Mouse (Mus musculus) forebrain, embryonic 13.5 days (tissue): ENCODE results near the gene Phykpl. TPM values are rescaled to one million over a fixed set of nuclear protein-coding genes. Genes with fewer than 3 reads are reported as not detected.
"Not testable (repeated sequence)": the region's sequence is repeated elsewhere in the genome, so short reads cannot be mapped to it uniquely, and the experiment has no call there.

Experiments
- ATAC-seq: fragments of 200-750 bp; cut with Nextera tagmentation; 2 replicates; pipeline ENCODE4 v1.8.0; 2017
- H3K27ac ChIP-seq: fragments of 300-500 bp; sonication (generic); 2 replicates; pipeline ENCODE4 v1.5.1; 2015; ENCODE audit warnings: inconsistent platforms, mild to moderate bottlenecking, moderate library complexity
- H3K27me3 ChIP-seq: fragments of 300-500 bp; sonication (generic); 2 replicates; pipeline ENCODE4 v1.6.1; 2015; ENCODE audit warnings: mild to moderate bottlenecking, inconsistent platforms
- H3K36me3 ChIP-seq: fragments of 300-500 bp; sonication (generic); 2 replicates; pipeline ENCODE4 v1.6.1; 2015; ENCODE audit warnings: mild to moderate bottlenecking, inconsistent platforms; ENCODE audit not compliant: poor library complexity, severe bottlenecking
- H3K4me1 ChIP-seq: fragments of 300-500 bp; sonication (generic); 2 replicates; pipeline ENCODE4 v1.6.1; 2015; ENCODE audit warnings: inconsistent platforms
- H3K4me2 ChIP-seq: fragments of 300-500 bp; sonication (generic); 2 replicates; pipeline ENCODE4 v1.6.1; 2015; ENCODE audit warnings: inconsistent platforms, mild to moderate bottlenecking, moderate library complexity
- H3K4me3 ChIP-seq: fragments of 300-500 bp; sonication (generic); 2 replicates; pipeline ENCODE4 v1.5.1; 2015; ENCODE audit warnings: mild to moderate bottlenecking, inconsistent platforms
- H3K9ac ChIP-seq: fragments of 300-500 bp; sonication (generic); 2 replicates; pipeline ENCODE4 v1.6.1; 2015; ENCODE audit warnings: mild to moderate bottlenecking, inconsistent platforms
- H3K9me3 ChIP-seq: fragments of 300-500 bp; sonication (generic); replicated peaks from 2 replicates; pipeline ENCODE4 v1.6.1; 2016; ENCODE audit warnings: inconsistent platforms
- WGBS: fragments of 180-500 bp; shearing (Covaris S2); methylation state at CpG from one replicate; pipeline ENCODE4 v1.1.7; 2015; 5-methylcytosine and 5-hydroxymethylcytosine counted together
- polyA plus RNA-seq: library from polyadenylated mRNA; unstranded; fragments of >200 nt; fragmentation: Nextera tagmentation; extraction: Ambion mirVana; gene quantifications from 2 replicates; pipeline ENCODE4 v1.2.1, GENCODE M21; 2015

Gene Phykpl
- polyA plus RNA-seq, 1 experiment from 2014 or later, result 13.4 TPM

DNA sequence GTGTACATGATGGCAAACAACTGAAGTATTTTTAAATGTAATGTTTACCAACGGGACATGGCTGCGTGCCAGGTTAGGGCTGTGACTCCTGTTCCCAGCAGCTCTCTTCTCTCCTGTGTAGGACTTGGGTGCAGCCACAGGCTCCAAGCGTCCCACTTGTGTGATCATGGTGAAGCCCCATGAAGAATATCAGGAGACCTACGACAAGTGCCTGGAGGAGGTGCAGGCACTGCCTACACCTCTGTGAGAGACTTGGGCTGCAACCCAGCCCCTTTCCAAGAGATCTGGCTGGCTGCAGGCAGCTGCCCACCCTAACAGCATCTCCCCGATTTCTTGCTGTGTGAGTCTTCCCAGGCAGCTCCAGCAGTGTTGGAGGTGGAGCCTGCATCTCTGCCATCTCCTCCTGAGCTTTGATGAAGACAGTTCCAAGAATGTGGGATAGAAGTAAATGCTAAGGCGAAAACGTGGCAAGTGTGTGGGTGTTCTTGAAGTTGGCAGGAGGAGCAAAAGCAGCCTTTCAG lies 38.5 kb downstream of the Phykpl start:
- WGBS, result 91% methylated on average over 7 of the region's 7 CpGs
- no peaks in the 10 kb centered on the region for H3K27me3 ChIP-seq
- no peak overlapping the region for H3K4me3 ChIP-seq
- peaks cover 13% of the 10 kb centered on the region for H3K4me1 ChIP-seq
- H3K9me3 ChIP-seq, result no peaks in the 10 kb centered on the region
- H3K36me3 ChIP-seq, result peaks cover 67% of the 10 kb centered on the region
- no peak for ATAC-seq
- H3K4me2 ChIP-seq, result no peak overlapping the region
- no peak overlapping the region for H3K9ac ChIP-seq
- H3K27ac ChIP-seq, result no peak overlapping the region

DNA sequence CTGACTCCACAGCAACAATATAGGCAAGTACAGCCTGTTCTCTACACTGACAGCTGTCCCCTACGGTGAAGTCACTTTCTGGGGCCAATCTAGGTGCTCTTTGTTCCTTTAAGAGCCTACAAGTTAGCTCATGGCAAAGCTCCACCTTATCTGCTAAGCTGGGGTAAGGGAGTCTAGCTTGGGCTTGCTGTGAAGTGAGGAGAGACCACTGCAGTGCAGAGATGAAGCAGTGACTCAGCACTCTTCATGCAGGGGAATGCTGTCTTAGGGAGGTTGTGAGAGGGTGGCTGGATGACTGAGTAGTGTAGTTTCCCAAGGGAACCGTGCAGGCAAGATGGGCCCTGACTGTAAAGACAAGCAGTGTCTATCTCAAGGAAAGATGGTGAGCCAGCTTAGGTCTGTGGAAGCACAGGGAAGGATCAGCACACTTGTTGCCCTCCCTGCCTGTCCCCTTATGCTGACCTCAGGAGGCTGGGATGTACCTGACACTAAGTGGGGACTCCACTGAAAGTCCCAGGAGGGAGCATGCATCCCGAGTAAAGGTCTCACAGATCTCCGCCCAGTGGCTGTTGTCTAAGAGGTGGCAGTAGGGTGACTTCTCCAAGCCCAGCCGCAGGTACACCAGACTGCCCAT lies 40.7 kb downstream of the Phykpl start:
- no peak overlapping the region for H3K9ac ChIP-seq
- H3K36me3 ChIP-seq, result peaks cover 83% of the 10 kb centered on the region
- peaks cover 9% of the 10 kb centered on the region for H3K4me1 ChIP-seq
- no peaks in the 10 kb centered on the region for H3K27me3 ChIP-seq
- no peak overlapping the region for H3K4me2 ChIP-seq
- no peak for ATAC-seq
- H3K4me3 ChIP-seq, result no peak overlapping the region
- no peaks in the 10 kb centered on the region for H3K9me3 ChIP-seq
- H3K27ac ChIP-seq, result no peak overlapping the region
- 85% methylated on average over 5 of the region's 5 CpGs for WGBS

DNA sequence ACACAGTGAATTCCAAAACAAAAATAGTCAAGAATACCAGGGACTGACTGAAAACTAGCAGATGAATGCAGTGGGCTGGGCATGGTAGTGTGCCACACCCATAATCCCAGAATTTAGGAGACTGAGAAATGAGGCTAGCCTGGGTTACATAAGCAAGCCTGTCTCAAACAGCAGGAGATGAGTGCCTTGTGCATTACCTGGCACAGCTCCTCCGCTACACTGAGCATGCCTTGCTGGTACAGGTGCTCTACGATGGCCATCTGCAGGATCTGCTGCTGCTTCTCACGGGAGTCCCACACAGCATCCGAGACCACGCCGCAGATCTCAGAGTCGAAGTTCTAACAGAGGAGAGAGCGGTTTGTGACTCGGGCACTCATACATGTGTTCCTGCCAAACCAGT lies 42.9 kb downstream of the Phykpl start:
- 94% methylated on average over 9 of the region's 9 CpGs for WGBS
- Histone ChIP-seq H3K4me2 (no peak overlapping the region), H3K4me1 (no peaks in the 10 kb centered on the region), H3K9me3 (no peaks in the 10 kb centered on the region), H3K27me3 (no peaks in the 10 kb centered on the region), H3K9ac (no peak overlapping the region), H3K36me3 (peaks cover 74% of the 10 kb centered on the region), H3K4me3 (no peak overlapping the region), H3K27ac (no peak overlapping the region)
- no peak for ATAC-seq

DNA sequence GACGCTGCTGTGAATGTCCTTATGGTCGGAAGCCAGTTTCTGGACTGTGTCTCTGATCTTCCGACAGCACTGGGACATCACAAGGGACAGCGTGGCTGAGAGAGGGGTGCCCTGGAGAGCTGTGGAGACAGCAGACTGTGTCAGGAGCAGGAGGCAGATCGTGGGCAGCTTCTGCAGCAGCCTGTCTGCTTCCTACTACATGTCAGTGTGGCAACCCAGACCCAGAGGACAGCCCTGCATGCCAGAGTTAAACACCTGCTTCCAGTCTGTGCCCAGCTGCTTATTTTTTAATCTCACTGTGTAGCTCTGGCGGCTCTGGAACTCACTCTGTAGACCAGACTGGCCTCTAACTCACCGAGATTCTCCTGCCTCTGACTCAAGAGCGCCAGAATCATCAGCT lies 43.4 kb downstream of the Phykpl start:
- no peaks in the 10 kb centered on the region for H3K9me3 ChIP-seq
- 88% methylated on average over 8 of the region's 8 CpGs for WGBS
- ATAC-seq, result no peak
- H3K27me3 ChIP-seq, result no peaks in the 10 kb centered on the region
- peaks cover 70% of the 10 kb centered on the region for H3K36me3 ChIP-seq
- no peak overlapping the region for H3K4me2 ChIP-seq
- no peak overlapping the region for H3K9ac ChIP-seq
- H3K27ac ChIP-seq, result no peak overlapping the region
- no peak overlapping the region for H3K4me3 ChIP-seq
- H3K4me1 ChIP-seq, result no peaks in the 10 kb centered on the region

DNA sequence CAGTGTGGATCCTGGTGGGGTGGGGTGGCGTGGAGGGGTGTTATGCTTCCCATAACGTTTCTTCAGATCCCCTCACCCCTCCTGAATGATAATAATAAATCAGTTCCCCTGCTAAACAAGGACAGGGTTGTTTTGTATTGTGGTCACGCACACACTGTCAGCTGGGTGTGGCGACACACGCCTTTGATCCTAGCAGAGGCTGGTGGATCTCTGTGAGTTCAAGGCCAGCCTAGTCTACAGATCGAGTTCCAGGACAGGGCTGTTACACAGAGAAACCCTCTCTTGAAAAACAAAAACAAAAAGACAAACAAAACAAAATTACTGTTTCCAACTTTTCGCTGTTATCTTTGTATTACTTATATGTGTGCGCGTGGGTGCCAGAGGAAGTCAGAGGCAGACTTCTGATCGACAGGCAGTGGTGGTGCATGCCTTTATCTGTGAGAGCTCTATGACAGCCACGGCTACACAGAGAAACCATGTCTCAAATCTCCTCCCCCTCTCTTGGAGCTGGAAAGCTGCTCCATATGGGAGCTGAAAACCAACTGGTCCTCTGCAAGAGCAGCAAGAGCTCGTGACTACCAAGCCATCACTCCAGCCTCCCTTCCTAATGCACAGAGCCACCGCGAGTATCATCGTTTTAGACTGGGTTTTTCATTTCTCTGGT lies 45.2 kb downstream of the Phykpl start:
- H3K9ac ChIP-seq, result no peak overlapping the region
- no peak overlapping the region for H3K4me2 ChIP-seq
- peaks cover 51% of the 10 kb centered on the region for H3K36me3 ChIP-seq
- no peaks in the 10 kb centered on the region for H3K9me3 ChIP-seq
- WGBS, result 88% methylated on average over 15 of the region's 15 CpGs
- no peak overlapping the region for H3K27ac ChIP-seq
- no peaks in the 10 kb centered on the region for H3K27me3 ChIP-seq
- no peak overlapping the region for H3K4me3 ChIP-seq
- no peak for ATAC-seq
- peaks cover 8% of the 10 kb centered on the region; the same call in 1 of the 2 replicates for H3K4me1 ChIP-seq

DNA sequence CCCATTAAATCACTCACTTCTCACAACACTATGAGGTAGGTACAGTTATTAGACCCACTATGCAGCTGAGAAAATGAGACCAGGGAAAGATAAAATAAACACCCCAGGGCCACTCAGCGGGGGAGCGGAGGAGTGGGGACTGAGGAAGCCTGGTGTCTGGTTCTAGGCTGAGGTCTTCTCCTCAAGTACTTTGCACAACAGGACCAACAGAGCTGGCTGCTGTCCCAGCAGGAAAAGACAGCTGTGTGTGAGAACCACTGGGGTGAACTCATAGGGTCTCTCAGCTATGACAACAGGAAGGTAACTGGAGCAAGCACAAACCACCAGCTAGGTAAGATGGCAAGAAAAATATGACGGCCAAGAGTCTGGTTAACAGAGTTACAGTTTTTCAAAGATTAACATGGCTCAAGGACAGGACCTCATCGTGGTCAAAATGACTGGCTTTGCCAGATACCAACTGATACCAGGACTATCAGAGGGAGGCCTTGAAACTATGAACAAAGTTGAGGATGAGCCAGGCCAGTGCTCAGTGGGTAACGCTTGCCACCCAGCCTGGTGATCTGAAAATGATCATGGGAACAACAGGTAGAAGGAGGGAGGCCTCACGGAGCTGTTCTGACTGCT lies 47.7 kb downstream of the Phykpl start:
- peaks cover 26% of the 10 kb centered on the region for H3K36me3 ChIP-seq
- no peak overlapping the region for H3K4me3 ChIP-seq
- H3K9me3 ChIP-seq, result no peaks in the 10 kb centered on the region
- H3K4me2 ChIP-seq, result no peak overlapping the region
- no peak overlapping the region for H3K27ac ChIP-seq
- H3K27me3 ChIP-seq, result no peaks in the 10 kb centered on the region
- WGBS, result 90% methylated on average over 6 of the region's 6 CpGs
- no peak overlapping the region for H3K9ac ChIP-seq
- peaks cover 18% of the 10 kb centered on the region for H3K4me1 ChIP-seq
- no peak for ATAC-seq

DNA sequence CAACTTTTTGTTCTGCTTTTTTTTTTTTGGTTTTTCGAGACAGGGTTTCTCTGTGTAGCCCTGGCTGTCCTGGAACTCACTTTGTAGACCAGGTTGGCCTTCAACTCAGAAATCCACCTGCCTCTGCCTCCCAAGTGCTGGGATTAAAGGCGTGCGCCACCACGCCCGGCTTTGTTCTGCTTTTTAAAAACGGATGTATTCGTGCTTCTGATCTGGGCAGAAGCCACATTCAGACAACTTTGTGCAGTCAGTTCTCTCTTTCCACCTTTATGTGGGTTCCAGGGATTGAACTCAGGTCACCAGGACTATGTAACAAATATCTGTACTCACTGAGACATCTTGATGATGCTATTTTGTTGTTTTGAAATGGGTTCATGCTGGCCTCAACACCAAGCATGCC lies 48.6 kb downstream of the Phykpl start:
- not testable (repeated sequence) for H3K4me2 ChIP-seq, H3K27ac ChIP-seq, H3K9me3 ChIP-seq, H3K27me3 ChIP-seq, H3K4me3 ChIP-seq, ATAC-seq, H3K9ac ChIP-seq
- Histone ChIP-seq H3K4me1 (peaks cover 22% of the 10 kb centered on the region), H3K36me3 (peaks cover 17% of the 10 kb centered on the region)
- WGBS, result 92% methylated on average over 7 of the region's 7 CpGs

DNA sequence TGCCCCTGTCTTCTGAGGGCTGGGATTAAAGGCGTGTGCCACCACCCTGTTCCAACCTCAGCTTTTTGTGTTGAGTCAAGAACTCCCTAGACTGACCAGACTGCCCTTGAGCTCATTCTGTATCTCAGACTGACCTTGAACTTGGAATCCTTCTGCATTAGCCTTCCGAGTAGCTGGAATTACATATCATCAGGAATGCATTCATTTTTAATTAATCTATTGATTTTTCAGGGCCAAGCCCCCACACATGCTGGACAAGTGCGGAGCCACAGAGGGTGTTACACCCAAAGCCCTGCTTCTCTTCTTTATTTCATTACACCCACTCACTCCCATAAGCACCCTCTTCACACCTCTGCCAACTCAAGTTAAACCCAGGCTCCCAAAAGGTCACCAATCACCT lies 49.2 kb downstream of the Phykpl start:
- 0 out of 2 replicates have a peak, but pooled peaks cover 4% of the 10 kb centered on the region for H3K27me3 ChIP-seq
- H3K36me3 ChIP-seq, result peaks cover 13% of the 10 kb centered on the region
- H3K4me2 ChIP-seq, result no peak overlapping the region
- H3K9ac ChIP-seq, result no peak overlapping the region
- H3K27ac ChIP-seq, result no peak overlapping the region
- no peaks in the 10 kb centered on the region for H3K9me3 ChIP-seq
- ATAC-seq, result no peak
- H3K4me3 ChIP-seq, result no peak overlapping the region
- 98% methylated on average over 3 of the region's 3 CpGs for WGBS
- H3K4me1 ChIP-seq, result peaks cover 22% of the 10 kb centered on the region

DNA sequence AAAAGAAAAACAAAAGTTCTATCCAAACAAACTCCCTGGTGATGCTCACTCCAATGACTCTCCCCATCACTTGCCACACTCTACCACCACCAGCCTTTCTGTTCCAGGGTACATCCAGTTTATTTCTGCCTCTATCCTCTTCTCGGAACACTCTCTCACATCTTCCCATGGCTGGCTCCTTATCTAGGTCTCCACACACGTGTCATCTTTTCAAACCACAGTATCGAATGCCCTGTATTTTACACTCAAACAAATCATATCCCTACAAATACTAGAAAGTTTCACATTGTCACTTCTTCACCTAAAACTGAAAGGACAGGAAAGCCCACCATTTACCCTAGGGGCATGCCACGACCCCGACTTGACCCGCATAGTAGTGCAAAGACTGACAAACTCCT lies 50.6 kb downstream of the Phykpl start:
- peak overlapping the region; percentile 78 for H3K4me3 ChIP-seq
- 0 out of 2 replicates have a peak, but pooled peaks cover 4% of the 10 kb centered on the region for H3K27me3 ChIP-seq
- H3K36me3 ChIP-seq, result 0 out of 2 replicates have a peak, but pooled peaks cover 3% of the 10 kb centered on the region
- peaks cover 22% of the 10 kb centered on the region for H3K4me1 ChIP-seq
- WGBS, result 18% methylated on average over 6 of the region's 6 CpGs
- peak; percentile 7; the same call in 1 of the 2 replicates for ATAC-seq
- peak overlapping the region; percentile 74 for H3K9ac ChIP-seq
- H3K27ac ChIP-seq, result peak overlapping the region; percentile 82; the same call in 1 of the 2 replicates
- peak overlapping the region; percentile 78 for H3K4me2 ChIP-seq
- no peaks in the 10 kb centered on the region for H3K9me3 ChIP-seq

DNA sequence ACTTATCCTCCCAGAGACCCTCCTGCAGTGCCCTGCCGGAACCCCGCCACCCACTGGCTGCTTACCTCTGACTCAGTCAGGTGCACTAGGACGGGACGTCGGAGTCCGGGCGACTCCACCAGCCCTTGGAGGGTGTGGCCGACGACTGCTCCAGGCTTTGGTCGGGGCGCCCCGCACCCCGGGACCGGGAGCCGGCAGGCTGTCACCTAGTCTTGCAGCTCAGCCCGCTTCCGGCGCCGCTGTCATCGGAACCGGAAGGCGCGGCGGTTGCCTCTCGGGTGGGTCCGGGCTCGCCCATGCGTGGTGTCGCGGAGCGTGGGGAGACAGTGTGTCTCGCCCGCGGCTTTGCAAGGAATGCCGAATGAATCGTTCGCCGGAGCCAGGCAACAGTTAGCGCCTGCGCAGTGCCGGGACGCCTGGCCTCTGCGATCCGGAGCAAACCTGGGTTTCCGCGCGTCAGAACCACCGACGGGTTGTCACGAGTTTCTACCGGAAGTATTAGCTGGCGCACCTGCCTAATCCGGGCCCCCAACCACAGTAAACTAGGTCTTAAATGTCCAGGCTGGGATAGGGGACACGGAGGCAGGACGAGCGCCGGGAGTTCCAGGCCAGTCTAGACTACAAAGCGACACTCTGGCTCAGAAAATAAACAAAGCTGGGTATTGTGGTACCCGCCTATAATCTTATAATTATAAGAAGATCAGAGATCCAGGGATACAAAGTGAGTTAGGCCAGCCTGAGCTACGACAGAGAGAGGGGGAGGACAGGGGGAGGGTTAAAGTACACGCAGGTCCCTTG lies 51.2 kb downstream of the Phykpl start, which contains the start of gene Rmnd5b:
Rmnd5b (minus strand) TSS at position 372 of the 798 bp plus-strand sequence.
- H3K4me1 ChIP-seq, result peaks cover 22% of the 10 kb centered on the region
- H3K9me3 ChIP-seq, result no peaks in the 10 kb centered on the region
- 0 out of 2 replicates have a peak, but pooled peaks cover 3% of the 10 kb centered on the region for H3K36me3 ChIP-seq
- peak within 1 kb of the TSS; percentile 82 for H3K27ac ChIP-seq
- H3K27me3 ChIP-seq, result 0 out of 2 replicates have a peak, but pooled peaks cover 4% of the 10 kb centered on the region
- ATAC-seq, result peak; percentile 93
- peak within 1 kb of the TSS; percentile 78 for H3K4me3 ChIP-seq
- H3K9ac ChIP-seq, result peak within 1 kb of the TSS; percentile 74
- WGBS, result under 1% methylated on average over 61 of the region's 61 CpGs
- peak within 1 kb of the TSS; percentile 78 for H3K4me2 ChIP-seq

DNA sequence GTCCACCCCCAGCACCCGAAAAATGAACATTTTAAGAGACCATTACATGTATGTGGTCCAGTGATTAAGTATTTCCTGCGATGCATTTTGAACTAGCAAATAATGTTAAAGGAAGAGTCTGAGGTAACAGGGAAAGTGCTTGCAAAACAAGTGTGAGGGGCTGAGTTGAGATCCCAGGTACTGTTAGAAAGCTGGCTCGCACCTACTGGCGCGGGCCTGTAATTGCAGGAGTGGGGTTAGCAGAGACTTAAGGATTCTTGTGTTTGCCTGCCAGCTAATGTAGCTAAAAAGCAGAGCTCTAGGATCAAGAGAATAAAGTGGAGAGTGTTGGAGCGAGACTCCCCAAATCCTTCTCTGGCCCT lies 51.7 kb downstream of the Phykpl start:
- WGBS, result 4% methylated on average over 6 of the region's 6 CpGs
- H3K27me3 ChIP-seq, result 0 out of 2 replicates have a peak, but pooled peaks cover 4% of the 10 kb centered on the region

More for the DNA sequence above, 51.7 kb downstream of the Phykpl start:
- ATAC-seq, result peak; percentile 41; the same call in 1 of the 2 replicates
- Histone ChIP-seq H3K4me1 (peaks cover 22% of the 10 kb centered on the region), H3K27ac (peak overlapping the region; percentile 82), H3K4me3 (peak overlapping the region; percentile 78), H3K4me2 (peak overlapping the region; percentile 78), H3K9me3 (no peaks in the 10 kb centered on the region), H3K36me3 (no peaks in the 10 kb centered on the region), H3K9ac (peak overlapping the region; percentile 74)
